Mouse (Mus musculus) stomach, postnatal 0 days (tissue): ENCODE results near the gene Fam189a1. TPM values are rescaled to one million over a fixed set of nuclear protein-coding genes. Genes with fewer than 3 reads are reported as not detected.

Experiments used
- ATAC-seq: fragments of 200-750 bp; cut with Nextera tagmentation; 2 replicates; pipeline ENCODE4 v1.8.0; 2017; ENCODE audit not compliant: low FRiP score, low TSS enrichment
- DNase-seq: peaks from one replicate; pipeline ENCODE4 v3.0.0-alpha.2; 2016; ENCODE audit warnings: low spot score
- H3K27ac ChIP-seq: fragments of 300-500 bp; sonication (generic); replicated peaks from 2 replicates; pipeline ENCODE4 v1.5.1; 2014; ENCODE audit warnings: mild to moderate bottlenecking, control low read depth
- H3K27me3 ChIP-seq: fragments of 300-500 bp; sonication (generic); 2 replicates; pipeline ENCODE4 v1.6.1; 2014; ENCODE audit warnings: low read length; ENCODE audit not compliant: control insufficient read depth, insufficient read depth
- H3K36me3 ChIP-seq: fragments of 300-500 bp; sonication (generic); 2 replicates; pipeline ENCODE4 v1.6.1; 2014; ENCODE audit warnings: low read length, mixed read lengths; ENCODE audit not compliant: control insufficient read depth, insufficient read depth
- H3K4me1 ChIP-seq: fragments of 300-500 bp; sonication (generic); replicated peaks from 2 replicates; pipeline ENCODE4 v1.6.1; 2014; ENCODE audit warnings: antibody characterized with exemption; ENCODE audit not compliant: control insufficient read depth, insufficient read depth
- H3K4me2 ChIP-seq: fragments of 300-500 bp; sonication (generic); replicated peaks from 2 replicates; pipeline ENCODE4 v1.6.1; 2014; ENCODE audit warnings: low read depth, mild to moderate bottlenecking, control low read depth, moderate library complexity
- H3K4me3 ChIP-seq: fragments of 300-500 bp; sonication (generic); 2 replicates; pipeline ENCODE4 v1.5.1; 2014; ENCODE audit warnings: low read depth, low read length, control low read depth
- H3K9ac ChIP-seq: fragments of 300-500 bp; sonication (generic); 2 replicates; pipeline ENCODE4 v1.6.1; 2014; ENCODE audit warnings: mild to moderate bottlenecking, low read length, control low read depth, mixed read lengths
- H3K9me3 ChIP-seq: fragments of 300-500 bp; sonication (generic); 2 replicates; pipeline ENCODE4 v1.6.1; 2016; ENCODE audit warnings: low read length; ENCODE audit not compliant: control insufficient read depth
- CTCF ChIP-seq: IDR thresholded peaks from 2 replicates; pipeline ENCODE4 v1.5.1; 2016; ENCODE audit warnings: antibody characterized with exemption, low read depth, mild to moderate bottlenecking, moderate library complexity
- EP300 ChIP-seq: optimal IDR thresholded peaks from 2 replicates; pipeline ENCODE3; 2016; ENCODE audit warnings: antibody characterized with exemption
- WGBS: fragments of 180-500 bp; shearing (Covaris S2); extraction: QIAGEN DNeasy Blood & Tissue Kit; methylation state at CpG from one replicate; pipeline ENCODE4 v1.1.7; 2014; 5-methylcytosine and 5-hydroxymethylcytosine counted together
- polyA plus RNA-seq: library from polyadenylated mRNA; unstranded; fragments of >200 nt; fragmentation: Nextera tagmentation; extraction: Ambion mirVana; gene quantifications from 2 replicates; pipeline ENCODE4 v1.2.1, GENCODE M21; 2015

Gene Fam189a1
- polyA plus RNA-seq, 1 experiment from 2014 or later, result 0.25 TPM

DNA sequence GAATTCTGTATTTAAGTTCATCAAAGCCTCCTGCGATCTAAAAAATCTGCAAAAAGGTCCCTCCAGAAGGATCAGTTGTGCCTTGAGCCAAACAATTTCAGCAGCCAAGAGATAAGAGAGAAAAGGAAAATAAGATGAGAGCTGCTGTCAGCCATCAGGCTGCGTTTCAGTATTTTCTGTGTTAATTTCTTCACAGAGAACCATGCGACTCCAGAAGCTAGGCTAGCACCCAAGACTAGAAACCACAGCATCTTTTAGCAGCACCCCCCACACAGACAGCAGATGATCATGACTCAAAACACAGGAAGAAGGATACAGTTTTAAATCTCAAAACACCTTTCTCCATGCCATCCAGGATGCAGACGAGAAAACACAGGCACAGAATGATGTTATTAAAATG lies 281.4 kb downstream of the Fam189a1 start:
- Histone ChIP-seq H3K36me3 (no peaks in the 10 kb centered on the region), H3K4me3 (no peak overlapping the region), H3K9me3 (no peaks in the 10 kb centered on the region), H3K27me3 (no peaks in the 10 kb centered on the region), H3K27ac (no peak overlapping the region), H3K4me1 (no peaks in the 10 kb centered on the region), H3K9ac (no peak overlapping the region), H3K4me2 (no peak overlapping the region)
- DNase-seq (no peak), ATAC-seq (no peak)
- 85% methylated on average over 4 of the region's 4 CpGs for WGBS
- TF ChIP-seq EP300 (no peak), CTCF (no peak)

DNA sequence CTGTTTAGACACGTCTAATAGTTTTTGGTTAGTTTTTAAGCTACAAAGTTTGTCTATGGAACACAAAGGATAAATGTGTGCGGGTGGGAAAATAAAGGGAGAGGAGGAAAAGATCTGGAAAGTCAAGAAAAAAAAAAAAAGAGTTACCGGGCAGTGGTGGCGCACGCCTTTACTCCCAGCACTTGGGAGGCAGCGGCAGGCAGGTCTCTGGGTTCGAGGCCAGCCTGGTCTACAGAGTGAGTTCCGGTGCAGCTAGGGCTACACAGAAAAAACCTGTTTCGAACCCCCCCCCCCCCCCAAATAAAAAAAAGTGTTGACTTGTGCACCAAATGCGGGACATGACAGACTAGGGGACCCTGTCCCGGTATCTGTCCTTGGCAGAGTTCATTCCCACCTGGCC lies 283.1 kb downstream of the Fam189a1 start:
- Histone ChIP-seq H3K36me3 (no peaks in the 10 kb centered on the region), H3K9me3 (no peaks in the 10 kb centered on the region), H3K4me3 (peak overlapping the region; percentile 97), H3K27ac (0 out of 2 replicates have a peak overlapping the region, but pooled peaks have one; percentile 24), H3K4me1 (no peaks in the 10 kb centered on the region), H3K4me2 (peak overlapping the region; percentile 48), H3K9ac (0 out of 2 replicates have a peak overlapping the region, but pooled peaks have one; percentile 13), H3K27me3 (no peaks in the 10 kb centered on the region)
- no peak for ATAC-seq
- no peak for TF ChIP-seq EP300
- TF ChIP-seq CTCF, result no peak
- 32% methylated on average over 11 of the region's 11 CpGs for WGBS
- no peak for DNase-seq

GRCm38 (mm10) chr7:64872743-64873241 lies 283.6 kb downstream of the Fam189a1 start, which contains the start of gene Nsmce3:
Gene Nsmce3 (minus strand): TSS chr7:64872997.
- under 1% methylated on average over 46 of the region's 57 CpGs for WGBS

DNA sequence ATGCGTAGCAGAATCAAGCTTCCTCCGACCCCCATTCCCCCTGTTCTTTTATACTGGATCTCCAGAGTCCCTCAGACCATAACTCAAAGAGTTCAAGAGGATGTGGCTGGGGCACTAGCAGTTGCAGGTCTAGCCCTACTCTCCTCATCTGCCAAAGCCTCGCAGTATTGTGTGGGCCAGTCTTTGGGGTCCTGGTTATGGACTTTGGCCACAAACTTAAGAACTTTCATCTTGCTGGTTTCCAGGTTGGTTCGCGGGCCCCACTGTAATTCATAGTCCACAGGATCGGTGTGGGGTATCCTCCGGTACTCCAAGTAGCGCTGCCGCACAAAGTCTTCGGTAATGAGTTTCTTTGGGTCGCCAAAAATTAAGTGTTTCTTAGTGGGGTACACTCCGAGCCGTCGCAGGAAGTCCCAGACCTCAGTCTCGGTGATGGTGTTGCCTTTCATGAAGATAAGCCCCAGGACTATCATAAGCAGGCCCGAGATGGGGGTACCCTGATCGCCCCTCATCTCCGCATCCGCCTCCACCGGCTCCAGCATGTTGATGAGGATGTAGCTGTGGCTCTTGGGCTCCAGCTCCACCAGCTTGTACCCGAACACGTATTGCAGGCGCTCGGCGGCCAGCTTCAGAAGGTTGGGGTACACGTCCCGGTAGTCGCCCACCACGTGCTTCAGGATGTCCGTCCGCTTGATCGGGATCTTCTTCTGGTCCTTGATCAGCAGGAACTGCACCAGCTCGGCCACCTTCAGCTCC lies 284.2 kb downstream of the Fam189a1 start:
- H3K9me3 ChIP-seq, result no peaks in the 10 kb centered on the region
- H3K4me2 ChIP-seq, result peak overlapping the region; percentile 59
- H3K27me3 ChIP-seq, result no peaks in the 10 kb centered on the region
- TF ChIP-seq CTCF (no peak), EP300 (no peak)
- H3K27ac ChIP-seq, result peak overlapping the region; percentile 98
- H3K4me3 ChIP-seq, result peak overlapping the region; percentile 97
- H3K9ac ChIP-seq, result peak overlapping the region; percentile 96
- H3K36me3 ChIP-seq, result no peaks in the 10 kb centered on the region
- 2% methylated on average over 32 of the region's 33 CpGs for WGBS
- DNase-seq, result no peak
- H3K4me1 ChIP-seq, result no peaks in the 10 kb centered on the region
- ATAC-seq, result no peak

More at GRCm38 (mm10) chr7:64872743-64873241, 283.6 kb downstream of the Fam189a1 start, which contains the start of gene Nsmce3:
- Histone ChIP-seq H3K4me2 (peak within 1 kb of the TSS; percentile 59), H3K4me3 (peak within 1 kb of the TSS; percentile 97), H3K27ac (peak within 1 kb of the TSS; percentile 98), H3K4me1 (no peaks in the 10 kb centered on the region), H3K27me3 (no peaks in the 10 kb centered on the region), H3K9ac (peak within 1 kb of the TSS; percentile 96), H3K36me3 (no peaks in the 10 kb centered on the region), H3K9me3 (no peaks in the 10 kb centered on the region)
- no peak for TF ChIP-seq EP300
- peak; percentile 56 for TF ChIP-seq CTCF
- DNase-seq (peak; percentile 96), ATAC-seq (peak; percentile 98)

GRCm38 (mm10) chr7:64869549-64870065 lies 286.8 kb downstream of the Fam189a1 start:
- ATAC-seq (no peak), DNase-seq (no peak)
- Histone ChIP-seq H3K4me2 (no peak overlapping the region), H3K4me1 (no peaks in the 10 kb centered on the region), H3K9ac (no peak overlapping the region), H3K9me3 (no peaks in the 10 kb centered on the region), H3K4me3 (no peak overlapping the region), H3K36me3 (no peaks in the 10 kb centered on the region), H3K27ac (no peak overlapping the region), H3K27me3 (no peaks in the 10 kb centered on the region)
- TF ChIP-seq CTCF (no peak), EP300 (no peak)
- 81% methylated on average over 6 of the region's 6 CpGs for WGBS

GRCm38 (mm10) chr7:64863538-64863937 lies 292.8 kb downstream of the Fam189a1 start:
- Histone ChIP-seq H3K36me3 (no peaks in the 10 kb centered on the region), H3K9me3 (no peaks in the 10 kb centered on the region), H3K27ac (no peak overlapping the region), H3K9ac (no peak overlapping the region), H3K27me3 (no peaks in the 10 kb centered on the region), H3K4me2 (no peak overlapping the region), H3K4me1 (no peaks in the 10 kb centered on the region), H3K4me3 (no peak overlapping the region)
- DNase-seq (no peak), ATAC-seq (no peak)
- no peak for TF ChIP-seq CTCF
- no peak for TF ChIP-seq EP300
- 67% methylated on average over 3 of the region's 3 CpGs for WGBS
